Mouse (Mus musculus) limb, embryonic 13.5 days (tissue): ENCODE results near the gene Zfp994. TPM values are rescaled to one million over a fixed set of nuclear protein-coding genes. Genes with fewer than 3 reads are reported as not detected.
"Not testable (repeated sequence)": the region's sequence is repeated elsewhere in the genome, so short reads cannot be mapped to it uniquely, and the experiment has no call there.

Experiments
- ATAC-seq: fragments of 200-750 bp; cut with Nextera tagmentation; 2 replicates; pipeline ENCODE4 v1.8.0; 2017; ENCODE audit warnings: low read depth, moderate number of reproducible peaks, moderate TSS enrichment; ENCODE audit not compliant: low FRiP score
- H3K27ac ChIP-seq: fragments of 300-500 bp; sonication (generic); 2 replicates; pipeline ENCODE4 v1.5.1; 2015; ENCODE audit warnings: inconsistent platforms, mild to moderate bottlenecking, moderate library complexity
- H3K27me3 ChIP-seq: fragments of 300-500 bp; sonication (generic); 2 replicates; pipeline ENCODE4 v1.6.1; 2015; ENCODE audit warnings: mild to moderate bottlenecking, inconsistent platforms
- H3K36me3 ChIP-seq: fragments of 300-500 bp; sonication (generic); 2 replicates; pipeline ENCODE4 v1.6.1; 2015; ENCODE audit warnings: inconsistent platforms, mild to moderate bottlenecking, moderate library complexity
- H3K4me1 ChIP-seq: fragments of 300-500 bp; sonication (generic); 2 replicates; pipeline ENCODE4 v1.6.1; 2015; ENCODE audit warnings: inconsistent platforms
- H3K4me2 ChIP-seq: fragments of 300-500 bp; sonication (generic); replicated peaks from 2 replicates; pipeline ENCODE4 v1.6.1; 2015; ENCODE audit warnings: inconsistent platforms, mild to moderate bottlenecking, moderate library complexity
- H3K4me3 ChIP-seq: fragments of 300-500 bp; sonication (generic); 2 replicates; pipeline ENCODE4 v1.5.1; 2015; ENCODE audit warnings: moderate library complexity, mild to moderate bottlenecking, inconsistent platforms
- H3K9ac ChIP-seq: fragments of 300-500 bp; sonication (generic); 2 replicates; pipeline ENCODE4 v1.6.1; 2015; ENCODE audit warnings: mild to moderate bottlenecking, inconsistent platforms
- H3K9me3 ChIP-seq: fragments of 300-500 bp; sonication (generic); 2 replicates; pipeline ENCODE4 v1.6.1; 2016; ENCODE audit warnings: inconsistent platforms
- WGBS: fragments of 180-500 bp; shearing (Covaris S2); methylation state at CpG from one replicate; pipeline ENCODE4 v1.1.7; 2015; 5-methylcytosine and 5-hydroxymethylcytosine counted together
- polyA plus RNA-seq: library from polyadenylated mRNA; unstranded; fragments of >200 nt; fragmentation: Nextera tagmentation; extraction: Ambion mirVana; gene quantifications from 2 replicates; pipeline ENCODE4 v1.2.1, GENCODE M21; 2015

Zfp994 gene
- 2.6 TPM in 2 replicates for polyA plus RNA-seq

- under 1% methylated on average over 23 of the region's 23 CpGs for WGBS
- not testable (repeated sequence) for H3K9me3 ChIP-seq, H3K27me3 ChIP-seq, H3K4me1 ChIP-seq, H3K27ac ChIP-seq, H3K36me3 ChIP-seq
- H3K9ac ChIP-seq: peak within 1 kb of the TSS; percentile 64
- peak within 1 kb of the TSS; percentile 60 for H3K4me2 ChIP-seq
- ATAC-seq: peak; percentile 100
- H3K4me3 ChIP-seq: peak within 1 kb of the TSS; percentile 53
These were observed at the start of gene Zfp994 for GRCm38 (mm10) chr17:22225422-22226012. Zfp994 (minus strand) TSS chr17:22225616.

- not testable (repeated sequence) for H3K27ac ChIP-seq, H3K4me1 ChIP-seq, H3K4me3 ChIP-seq, H3K9ac ChIP-seq, H3K36me3 ChIP-seq, H3K27me3 ChIP-seq, H3K4me2 ChIP-seq, ATAC-seq, H3K9me3 ChIP-seq
- 69% methylated on average over 19 of the region's 19 CpGs for WGBS
These were observed 5.3 kb upstream of the Zfp994 start for GRCm38 (mm10) chr17:22230701-22231100.

GRCm38 (mm10) chr17:22225015-22225414 lies 401 bp downstream of the Zfp994 start:
- 4% methylated on average over 3 of the region's 3 CpGs for WGBS
- ATAC-seq: peak; percentile 45

GRCm38 (mm10) chr17:22165722-22166294 lies 59.6 kb downstream of the Zfp994 start, which contains the start of gene Zfp947:
Zfp947 (minus strand) TSS chr17:22166190.
- H3K4me1 ChIP-seq, H3K9me3 ChIP-seq, H3K36me3 ChIP-seq, H3K27ac ChIP-seq, H3K27me3 ChIP-seq: not testable (repeated sequence)
- Histone ChIP-seq H3K9ac (peak within 1 kb of the TSS; percentile 74), H3K4me2 (peak within 1 kb of the TSS; percentile 66), H3K4me3 (peak within 1 kb of the TSS; percentile 57)
- peak; percentile 90 for ATAC-seq
- WGBS: 0% methylated on average over 16 of the region's 16 CpGs

More at GRCm38 (mm10) chr17:22225015-22225414, 401 bp downstream of the Zfp994 start:
- not testable (repeated sequence) for H3K4me1 ChIP-seq, H3K27ac ChIP-seq, H3K36me3 ChIP-seq, H3K27me3 ChIP-seq, H3K9me3 ChIP-seq
- Histone ChIP-seq H3K9ac (peak overlapping the region; percentile 64; the same call in 1 of the 2 replicates), H3K4me2 (peak overlapping the region; percentile 60), H3K4me3 (peak overlapping the region; percentile 53)

GRCm38 (mm10) chr17:22165304-22165703 lies 60.1 kb downstream of the Zfp994 start:
- H3K36me3 ChIP-seq: not testable (repeated sequence)

GRCm38 (mm10) chr17:22153951-22154350 lies 71.5 kb downstream of the Zfp994 start:
- H3K27me3 ChIP-seq, H3K4me3 ChIP-seq, H3K27ac ChIP-seq, H3K4me2 ChIP-seq, ATAC-seq, H3K9me3 ChIP-seq, H3K4me1 ChIP-seq, H3K36me3 ChIP-seq, H3K9ac ChIP-seq: not testable (repeated sequence)
- WGBS: 55% methylated on average over 3 of the region's 4 CpGs

More at GRCm38 (mm10) chr17:22165304-22165703, 60.1 kb downstream of the Zfp994 start:
- Histone ChIP-seq H3K4me3 (peak overlapping the region; percentile 57), H3K9ac (peak overlapping the region; percentile 74), H3K4me2 (peak overlapping the region; percentile 66)
- peak; percentile 72 for ATAC-seq
- H3K27ac ChIP-seq, H3K9me3 ChIP-seq, H3K27me3 ChIP-seq, H3K4me1 ChIP-seq: not testable (repeated sequence)
- WGBS: 0% methylated on average over 3 of the region's 3 CpGs

Other genes starting within 250 kb of the Zfp994 start
- 2.8 TPM in 2 replicates for gene Zfp947, start 59.4 kb downstream of the Zfp994 start, polyA plus RNA-seq
- 12.4 and 12.5 TPM in 2 replicates for gene CT030661.1, start 89.2 kb upstream of the Zfp994 start, polyA plus RNA-seq
- 15.3 and 16.7 TPM in 2 replicates for gene Zfp944, start 135.8 kb upstream of the Zfp994 start, polyA plus RNA-seq
- gene Zfp758, start 135.8 kb upstream of the Zfp994 start, polyA plus RNA-seq: 9.0 and 9.2 TPM in 2 replicates
- gene Zfp946, start 198.6 kb upstream of the Zfp994 start, polyA plus RNA-seq: 19.8 and 20.7 TPM in 2 replicates